Comparison of ENCODE assay signal across 10 mouse cellular contexts in the genomic region with DNA sequence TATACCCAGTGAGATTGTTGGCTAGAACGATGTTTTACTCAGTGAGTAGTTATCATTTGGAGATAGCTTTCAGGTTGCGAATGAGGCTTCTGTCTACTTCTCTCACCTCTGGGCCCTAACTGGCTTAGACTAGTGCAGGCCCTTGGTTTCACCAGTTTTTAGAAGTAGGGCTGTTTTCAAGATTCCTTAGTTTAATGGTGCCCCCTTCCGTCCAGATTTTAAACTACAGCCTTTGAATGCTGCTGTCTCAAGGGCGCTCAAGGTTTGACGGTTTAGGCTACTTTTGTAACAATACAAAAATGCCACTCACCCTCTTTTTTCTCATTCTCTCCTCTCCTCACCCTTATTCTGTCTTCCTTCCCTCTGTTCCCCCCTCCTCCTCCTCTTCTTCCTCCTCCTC. TPM values are rescaled to one million over a fixed set of nuclear protein-coding genes. Genes with fewer than 3 reads are reported as not detected.
A peak's percentile ranks its signal among the peaks of the same experiment; 100 is the strongest.
DNase-seq lines count a peak whose midpoint lies in the region; ATAC-seq and TF ChIP-seq lines count a peak whose summit lies in the region.
"Had no signal": no experiment of that assay in that cellular context is flagged by ENCODE, and none has a peak within 500 bp of the region (broad histone marks: within the 10 kb centered on the region; RNA-seq: fewer than 3 reads in every experiment).

No protein-coding gene starts in this region.

- no peak for ATAC-seq in kidney, postnatal 0 days (replicated peaks; ENCODE audit: low FRiP score, low read depth)
- ATAC-seq in limb, embryonic 11.5 days (ENCODE audit: insufficient number of reproducible peaks, low FRiP score, low TSS enrichment, low read depth), result no peak
- ATAC-seq in inflammation-experienced regulatory T-cells, adult 6 months, result no peak

- H3K27me3 ChIP-seq in cerebellum, adult 2 months (ENCODE audit: control insufficient read depth, insufficient read depth, low read length), result no peaks in the 10 kb centered on the region
- H3K27me3 ChIP-seq in kidney, postnatal 0 days (ENCODE audit: insufficient read depth, low read length), result no peaks in the 10 kb centered on the region
- no peaks in the 10 kb centered on the region for H3K27me3 ChIP-seq in limb, embryonic 11.5 days (ENCODE audit: control insufficient read depth, insufficient read depth, low read length)

- no peak overlapping the region for H3K27ac ChIP-seq in cerebellum, adult 2 months (ENCODE audit: insufficient read depth, low read length)
- H3K27ac ChIP-seq in kidney, postnatal 0 days, result no peak overlapping the region
- no peak overlapping the region for H3K27ac ChIP-seq in limb, embryonic 11.5 days (replicated peaks; ENCODE audit: low read depth, low read length)

- WGBS in cerebellum, adult 2 months, result 30% methylated on average over 5 of the region's 5 CpGs
- 17% methylated on average over 5 of the region's 5 CpGs for WGBS in kidney, postnatal 0 days
- WGBS in limb, embryonic 11.5 days, result 27% methylated on average over 5 of the region's 5 CpGs

- no peak overlapping the region for H3K4me2 ChIP-seq in kidney, postnatal 0 days (ENCODE audit: low read length)
- no peak overlapping the region for H3K4me2 ChIP-seq in limb, embryonic 11.5 days (ENCODE audit: low read depth, severe bottlenecking)

- H3K9ac ChIP-seq in kidney, postnatal 0 days (ENCODE audit: low read depth, low read length), result no peak overlapping the region
- no peak overlapping the region for H3K9ac ChIP-seq in limb, embryonic 11.5 days (ENCODE audit: low read length)

- no peak overlapping the region for H3K4me3 ChIP-seq in cerebellum, adult 2 months (replicated peaks; ENCODE audit: insufficient read depth, low read depth, low read length)
- H3K4me3 ChIP-seq in kidney, postnatal 0 days (replicated peaks; ENCODE audit: low read depth, low read length), result no peak overlapping the region
- no peak overlapping the region for H3K4me3 ChIP-seq in limb, embryonic 11.5 days (ENCODE audit: low read depth, low read length)

- no peak for TF ChIP-seq POLR2A in cerebellum, adult 2 months (IDR thresholded peaks at IDR 0.05; ENCODE audit: borderline replicate concordance, insufficient read depth, low read length)

- H3K4me1 ChIP-seq in cerebellum, adult 2 months (ENCODE audit: control insufficient read depth, insufficient read depth, low read length), result no peaks in the 10 kb centered on the region
- H3K4me1 ChIP-seq in kidney, postnatal 0 days (replicated peaks; ENCODE audit: insufficient read depth, low read length), result no peaks in the 10 kb centered on the region
- no peaks in the 10 kb centered on the region for H3K4me1 ChIP-seq in limb, embryonic 11.5 days (ENCODE audit: control insufficient read depth, insufficient read depth, low read length)

- peak; percentile 18; the same call in 1 of the 2 replicates for TF ChIP-seq CTCF in cerebellum, adult 2 months (IDR thresholded peaks at IDR 0.05; ENCODE audit: borderline replicate concordance, insufficient read depth, low read depth, low read length)
- peak; percentile 75 for TF ChIP-seq CTCF in kidney, postnatal 0 days (IDR thresholded peaks at IDR 0.05; ENCODE audit: low read depth)

- DNase-seq in CD4-positive helper T cell, adult 2 months (ENCODE audit: low read depth, low spot score), result peak; percentile 20
- peak; percentile 46 for DNase-seq in MEL-GATA-1-ER (ENCODE audit: extremely low read depth, low read depth)
- peak; percentile 22 to 32 for DNase-seq in cerebellum, adult 2 months
- DNase-seq in frontal cortex, postnatal 25 days (ENCODE audit: low spot score in 2 of 2), result peak; percentile 48 to 75
- peak; percentile 83 for DNase-seq in kidney, postnatal 0 days (ENCODE audit: low spot score)
- peak; percentile 85 for DNase-seq in limb, embryonic 11.5 days (ENCODE audit: low spot score)
- DNase-seq in retina, postnatal 1 day, result peak; percentile 78

- H3K36me3 ChIP-seq in kidney, postnatal 0 days (ENCODE audit: insufficient read depth, low read length), result no peaks in the 10 kb centered on the region
- H3K36me3 ChIP-seq in limb, embryonic 11.5 days (ENCODE audit: control insufficient read depth, insufficient read depth, low read length), result no peaks in the 10 kb centered on the region

- H3K9me3 ChIP-seq in kidney, postnatal 0 days (replicated peaks; ENCODE audit: low read length), result no peaks in the 10 kb centered on the region
- H3K9me3 ChIP-seq in limb, embryonic 11.5 days (ENCODE audit: control insufficient read depth, low read length), result no peaks in the 10 kb centered on the region

RNA-seq across cellular contexts. Expression of gene Klf17, which starts 5.5 kb away (rescaled TPM):
- not detected in 2 replicates for polyA plus RNA-seq in cerebellum, adult 2 months (2012; rRNA removed)
- not detected in 2 replicates for polyA plus RNA-seq in kidney, postnatal 0 days (2015; fragmentation: Nextera tagmentation; extraction: Ambion mirVana)
- polyA plus RNA-seq in limb, embryonic 11.5 days (2014; fragmentation: Nextera tagmentation; extraction: Ambion mirVana), result 0.07 TPM in 1 of 2 replicates, not detected in the other
- under 1 TPM in 1 of 3 experiments, not detected in 2; 0.15 TPM for polyA plus RNA-seq in inflammation-experienced regulatory T-cells, adult 6 months (2017; shearing (Covaris generic))
- polyA plus RNA-seq: heart, embryonic 14.5 days; small intestine, adult 2 months had no signal

RNA-seq across cellular contexts. Expression of gene Gm12845, which starts 46.7 kb away (rescaled TPM):
- polyA plus RNA-seq in cerebellum, adult 2 months (2012; rRNA removed), result not detected in 2 replicates
- not detected in 2 replicates for polyA plus RNA-seq in kidney, postnatal 0 days (2015; fragmentation: Nextera tagmentation; extraction: Ambion mirVana)
- not detected in 2 replicates for polyA plus RNA-seq in limb, embryonic 11.5 days (2014; fragmentation: Nextera tagmentation; extraction: Ambion mirVana)
- not detected for polyA plus RNA-seq in inflammation-experienced regulatory T-cells, adult 6 months (2017; shearing (Covaris generic))
- polyA plus RNA-seq: heart, embryonic 14.5 days; small intestine, adult 2 months had no signal

Comparison
In these comparisons a context has a peak if more than half of its experiments do, and no peak if none do; other contexts are left out.
1. DNase-seq: peak in every context shown above with its lines; median percentile 85 in limb, embryonic 11.5 days; 83 in kidney, postnatal 0 days; 78 in retina, postnatal 1 day; 62 in frontal cortex, postnatal 25 days; 46 in MEL-GATA-1-ER; 27 in cerebellum, adult 2 months; 20 in CD4-positive helper T cell, adult 2 months.